Mouse (Mus musculus) liver, postnatal 0 days (tissue): ENCODE data around the gene Filip1l.

Experiments
- CTCF ChIP-seq: sonication (generic); IDR thresholded peaks from 2 replicates; pipeline ENCODE4 v1.5.1; 2016; ENCODE audit warnings: antibody characterized with exemption, low read depth
- EP300 ChIP-seq: IDR thresholded peaks from 2 replicates; pipeline ENCODE4 v1.6.1; 2016; ENCODE audit warnings: antibody characterized with exemption, low read depth, mild to moderate bottlenecking

DNA sequence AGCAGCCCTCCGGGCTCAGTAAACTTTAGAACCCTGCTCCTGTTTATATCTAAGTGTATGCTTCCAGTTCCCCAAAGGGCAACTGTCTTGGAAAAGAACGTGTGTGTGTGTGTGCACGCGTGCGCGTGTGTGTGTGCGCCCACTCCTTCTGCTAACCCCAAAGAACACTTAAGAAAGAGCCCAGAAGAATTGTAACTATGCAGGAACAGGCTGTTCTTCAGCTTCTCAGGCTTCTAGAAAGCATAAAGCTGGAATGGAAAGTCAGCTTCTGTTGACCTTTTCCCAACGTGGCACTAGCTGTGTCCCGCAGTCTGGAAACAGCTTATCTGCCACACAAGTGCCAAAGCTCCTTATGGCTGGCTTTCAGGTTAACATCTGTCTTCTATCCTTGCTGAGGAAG lies 37.9 kb upstream of the Filip1l start:
- TF ChIP-seq CTCF (no peak), EP300 (no peak)
